Mouse (Mus musculus): ENCODE measurements around the gene Zfp39.

The Zfp39 gene

DNA sequence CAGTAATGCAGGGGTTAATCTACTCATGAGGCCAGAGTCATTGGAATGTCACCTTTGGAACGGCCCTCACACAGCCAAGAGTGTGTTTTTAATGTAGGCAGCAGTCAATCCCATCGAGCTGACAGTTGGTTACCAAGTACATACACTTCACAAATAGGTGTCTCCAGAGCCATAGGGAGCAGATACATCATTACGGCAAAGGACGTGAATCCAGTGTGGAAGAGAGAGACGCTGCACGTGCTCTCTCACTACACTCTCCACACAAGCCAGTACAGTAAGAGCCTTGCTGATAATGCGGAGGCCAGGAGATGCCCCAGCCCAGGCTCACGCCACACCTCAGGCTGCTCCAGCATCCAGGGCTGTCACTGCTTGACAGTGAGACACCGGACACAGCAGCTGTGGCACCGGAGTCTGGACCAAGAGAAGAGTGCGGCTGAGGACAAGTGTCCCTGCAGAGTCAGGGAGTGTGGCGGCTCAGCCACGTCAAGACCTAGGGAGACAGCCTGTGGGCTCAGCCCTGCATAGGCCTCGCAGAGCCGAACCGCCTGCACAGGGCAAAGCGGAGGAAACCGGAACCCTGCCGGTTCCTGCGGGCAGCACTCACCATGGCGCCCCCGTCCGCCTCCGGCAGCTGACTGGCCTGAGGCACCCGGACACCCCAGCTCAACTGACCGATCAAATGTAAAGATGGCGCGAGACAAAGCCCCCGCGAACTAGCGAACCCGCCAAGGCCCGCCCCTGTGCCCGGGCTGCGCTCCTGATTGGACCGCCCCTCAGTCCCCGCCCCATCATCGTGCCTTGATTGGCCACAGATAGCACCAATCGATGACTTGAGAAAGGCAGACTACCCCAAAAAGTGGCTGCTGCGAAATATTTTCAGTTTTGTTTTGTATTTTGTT, at the start of gene Zfp39:
Zfp39 (minus strand) TSS at position 715 of the 899 bp plus-strand sequence.
- peak; percentile 97 to 98 for DNase-seq (ENCODE audit: low spot score in 2 of 2)

DNA sequence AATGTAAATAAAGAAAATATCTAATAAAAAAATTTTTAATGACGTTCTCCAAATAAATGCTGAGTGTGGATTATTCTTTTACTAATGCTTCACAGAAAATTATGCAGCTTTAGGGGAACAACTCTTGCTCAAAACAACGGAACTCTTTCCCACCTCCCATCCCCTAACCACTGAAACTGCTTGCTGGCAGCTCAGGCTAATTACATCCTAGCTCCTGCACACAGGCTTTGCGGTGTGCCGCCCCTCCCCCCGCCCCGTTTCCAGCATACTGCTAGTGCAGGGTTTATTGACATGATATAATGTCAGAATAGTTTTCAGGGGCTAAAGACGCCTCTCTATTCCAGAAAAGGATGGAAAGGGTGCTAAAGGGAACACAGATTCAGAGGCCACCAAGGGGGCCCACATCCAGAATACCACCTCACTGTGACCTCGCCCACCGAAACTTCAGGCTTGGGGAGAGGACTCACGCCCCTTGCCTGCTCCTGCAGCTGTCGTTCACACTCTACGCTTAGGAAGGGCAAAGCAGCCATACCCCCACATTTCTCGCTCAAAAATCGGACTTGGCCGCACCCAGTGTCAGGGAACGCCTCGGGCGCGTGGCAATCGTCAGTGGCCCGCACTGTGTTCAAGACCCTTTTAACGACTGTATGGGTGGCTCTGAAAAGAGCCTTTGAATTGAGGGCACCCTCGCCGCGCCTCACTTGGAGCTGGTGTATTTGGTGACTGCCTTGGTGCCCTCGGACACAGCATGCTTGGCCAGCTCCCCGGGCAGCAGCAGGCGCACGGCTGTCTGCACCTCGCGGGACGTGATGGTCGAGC, 49.5 kb upstream of the Zfp39 start:
- peak; percentile 38 for DNase-seq (ENCODE audit: low spot score in 2 of 2)

DNA sequence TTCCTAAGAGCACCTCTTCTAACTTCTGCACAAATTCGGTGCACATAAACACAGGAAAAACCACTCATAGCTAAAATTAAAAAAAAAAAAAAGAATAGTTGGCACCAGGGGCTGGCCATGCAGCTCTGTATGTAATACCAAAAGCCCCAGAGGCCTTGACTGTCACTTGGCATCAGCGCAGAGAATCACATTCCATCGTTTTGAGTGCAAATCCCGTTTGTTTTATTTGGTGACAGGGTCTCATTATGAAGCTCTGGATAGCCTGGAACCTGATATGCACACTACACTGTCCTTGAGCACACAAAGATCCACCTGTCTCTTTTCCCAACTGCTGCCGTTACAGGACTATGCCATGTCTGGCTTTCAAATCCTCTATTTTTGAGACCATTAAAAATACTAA, 47.2 kb upstream of the Zfp39 start:
- no peak for DNase-seq (ENCODE audit: low spot score in 2 of 2)

DNA sequence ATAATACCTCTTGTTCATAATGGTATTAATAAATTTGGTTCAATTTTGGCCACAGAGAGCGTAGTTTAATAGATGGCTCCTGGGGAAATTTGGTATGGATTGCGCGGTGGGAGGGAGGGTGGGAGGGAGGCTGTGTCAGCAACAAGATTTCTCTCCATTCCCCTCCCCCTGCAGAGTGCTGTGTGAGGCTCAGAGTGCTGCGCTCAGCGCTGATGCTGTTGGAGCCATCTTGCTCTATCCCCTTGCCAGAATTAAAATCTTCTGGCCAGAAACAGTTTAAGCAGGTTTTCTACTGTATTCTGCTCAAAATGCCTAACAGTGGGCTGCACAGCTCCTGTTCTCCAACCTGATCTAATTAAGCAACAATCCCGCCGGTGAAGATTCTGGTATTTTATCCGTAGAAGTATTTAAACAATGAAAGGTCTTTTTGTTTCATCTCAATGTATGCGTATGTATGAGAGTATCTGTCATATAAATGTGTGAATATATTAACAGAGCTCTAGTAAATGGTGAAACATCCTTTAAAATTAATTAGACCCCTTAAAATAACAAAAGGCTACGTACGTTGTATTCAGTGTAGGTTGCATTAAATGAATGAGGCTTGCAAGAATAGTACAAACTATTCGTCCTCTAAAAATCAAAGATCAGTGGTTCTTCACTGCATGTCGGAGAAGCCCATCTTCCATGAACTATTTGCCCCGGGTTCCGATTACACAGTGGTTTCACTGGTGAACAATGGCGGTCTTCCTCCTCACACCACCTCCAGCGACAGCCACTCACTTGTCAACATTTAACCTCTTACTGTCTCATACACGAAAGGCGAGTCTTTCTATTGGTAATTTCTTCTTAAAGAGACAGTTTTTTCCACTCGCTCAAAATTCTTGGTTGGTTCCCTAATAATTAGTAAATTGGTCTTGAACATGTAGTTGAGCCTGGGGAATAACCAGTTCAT, 45.7 kb upstream of the Zfp39 start:
- no peak for DNase-seq (ENCODE audit: low spot score in 2 of 2)

DNA sequence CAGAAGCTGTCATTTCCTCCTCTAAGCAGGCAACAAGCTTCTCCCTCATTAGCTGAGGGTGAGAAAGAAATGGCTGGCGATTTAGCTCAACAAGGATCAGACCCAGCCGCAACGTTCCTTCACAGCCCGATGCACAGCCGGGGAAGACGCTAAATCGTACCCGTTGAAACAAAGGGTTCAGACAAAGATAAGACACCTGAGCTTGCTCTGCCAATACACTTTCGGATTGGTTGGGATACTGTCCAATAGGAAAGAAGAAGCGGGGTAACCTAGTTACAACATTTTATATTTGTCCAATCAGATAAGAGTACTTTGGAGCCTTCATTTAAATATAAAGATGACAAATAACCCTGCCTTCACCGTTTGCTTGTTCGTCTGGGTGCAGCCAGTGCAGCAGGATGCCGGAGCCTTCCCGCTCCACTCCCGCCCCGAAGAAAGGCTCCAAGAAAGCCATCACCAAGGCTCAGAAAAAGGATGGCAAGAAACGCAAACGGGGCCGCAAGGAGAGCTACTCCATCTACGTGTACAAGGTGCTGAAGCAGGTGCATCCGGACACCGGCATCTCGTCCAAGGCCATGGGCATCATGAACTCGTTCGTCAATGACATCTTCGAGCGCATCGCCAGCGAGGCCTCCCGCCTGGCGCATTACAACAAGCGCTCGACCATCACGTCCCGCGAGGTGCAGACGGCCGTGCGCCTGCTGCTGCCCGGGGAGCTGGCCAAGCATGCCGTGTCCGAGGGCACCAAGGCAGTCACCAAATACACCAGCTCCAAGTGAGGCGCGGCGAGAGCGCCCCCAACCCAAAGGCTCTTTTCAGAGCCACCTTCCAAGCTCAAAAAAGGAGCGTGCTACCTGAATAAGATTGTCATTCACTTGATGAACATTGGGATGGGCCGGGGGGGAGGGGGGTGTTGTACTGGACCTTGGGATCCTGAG, 44.8 kb upstream of the Zfp39 start, which contains the start of gene Hist3h2ba:
Hist3h2ba (plus strand) TSS at position 379 of the 938 bp plus-strand sequence.
- peak; percentile 56 to 57 for DNase-seq (ENCODE audit: low spot score in 2 of 2)

DNA sequence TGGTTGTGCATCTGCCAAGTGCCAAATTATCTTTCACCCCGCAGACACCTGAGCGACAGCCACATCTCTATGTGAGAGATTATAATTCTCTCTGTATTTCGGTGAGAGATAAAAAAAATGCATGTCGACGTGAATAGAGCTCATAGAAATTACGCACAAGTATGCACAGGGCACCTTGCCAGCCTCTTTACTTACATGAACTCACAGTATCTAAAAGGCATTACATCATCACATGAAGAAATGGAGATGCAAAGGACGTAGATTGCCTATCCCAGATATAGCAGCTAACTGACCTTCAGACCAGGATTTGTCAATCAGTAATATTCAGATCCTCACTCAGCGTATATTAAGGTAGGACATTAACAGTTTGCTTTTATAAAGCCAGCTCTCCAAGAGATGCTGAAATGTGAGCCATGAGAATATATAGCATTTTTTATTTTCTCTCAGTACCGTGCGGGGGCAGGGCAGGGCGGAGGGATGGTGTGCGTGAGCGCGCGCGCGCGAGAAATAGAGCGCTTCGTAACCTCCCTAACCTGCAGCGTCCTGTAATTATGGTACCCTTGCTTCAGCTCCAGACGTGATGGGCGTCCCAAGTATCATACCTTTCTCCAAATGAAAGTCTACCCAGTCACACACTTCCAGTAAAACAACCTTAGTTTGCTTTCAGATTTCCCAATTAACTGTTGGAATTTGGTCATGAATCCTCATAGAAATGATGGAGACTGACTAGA, 43.9 kb upstream of the Zfp39 start:
- DNase-seq (ENCODE audit: low spot score in 2 of 2), result no peak

DNA sequence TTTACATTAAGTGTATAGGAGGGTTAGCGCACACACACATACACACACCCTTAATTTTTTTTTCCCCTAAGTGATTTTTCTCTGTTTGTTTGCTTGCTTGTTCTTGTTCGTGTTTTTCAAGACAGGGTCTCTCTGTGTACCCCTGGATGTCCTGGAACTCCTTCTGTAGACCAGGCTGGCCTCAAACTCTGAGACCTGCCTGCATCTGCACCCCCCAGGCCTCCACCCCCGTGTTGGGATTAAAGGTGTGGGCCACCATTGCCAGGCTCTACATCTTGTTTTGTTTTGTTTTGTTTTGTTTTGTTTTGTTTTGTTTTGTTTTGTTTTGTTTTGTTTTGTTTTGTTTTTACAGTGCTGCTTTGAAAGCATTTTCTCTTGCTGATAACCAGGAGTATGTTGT, 43.3 kb upstream of the Zfp39 start:
- no peak for DNase-seq (ENCODE audit: low spot score in 2 of 2)

DNA sequence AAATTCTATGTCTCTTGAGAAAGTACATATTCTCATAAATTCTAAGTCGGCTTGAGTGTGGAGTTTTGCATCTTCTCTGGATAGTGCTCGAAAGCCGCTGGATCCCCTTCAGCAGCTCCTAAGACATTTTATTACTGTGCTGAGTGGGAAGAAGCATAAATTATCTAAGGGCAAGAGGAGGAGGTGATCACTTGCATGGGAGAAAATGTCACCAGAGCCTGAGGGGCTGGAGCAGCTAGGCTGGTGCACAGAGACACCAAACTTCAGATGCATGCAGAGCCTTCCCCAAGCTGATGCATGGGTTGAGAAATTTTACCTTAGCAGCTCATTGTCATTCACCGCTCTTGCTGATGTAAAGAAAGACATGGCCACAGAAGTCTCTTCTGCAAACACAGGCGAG, 40.1 kb upstream of the Zfp39 start:
- DNase-seq (ENCODE audit: low spot score in 2 of 2), result no peak

DNA sequence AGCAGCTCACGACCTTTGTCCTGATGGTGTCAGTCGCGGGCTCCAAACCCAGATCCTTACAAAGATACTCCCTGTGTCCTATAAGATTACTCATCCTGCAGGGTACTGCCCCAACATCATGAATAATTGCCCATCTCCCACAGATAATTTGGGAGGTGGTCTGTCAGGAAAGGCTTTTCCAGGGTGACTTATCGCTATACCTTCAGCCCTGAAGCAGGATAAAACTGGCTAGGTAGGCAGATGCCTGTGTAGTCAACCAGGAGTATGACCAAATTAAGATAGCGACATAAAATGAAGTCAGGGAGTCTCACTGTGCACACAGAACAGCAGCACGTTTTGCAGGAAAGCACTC, 35.0 kb upstream of the Zfp39 start:
- DNase-seq (ENCODE audit: low spot score in 2 of 2), result no peak

DNA sequence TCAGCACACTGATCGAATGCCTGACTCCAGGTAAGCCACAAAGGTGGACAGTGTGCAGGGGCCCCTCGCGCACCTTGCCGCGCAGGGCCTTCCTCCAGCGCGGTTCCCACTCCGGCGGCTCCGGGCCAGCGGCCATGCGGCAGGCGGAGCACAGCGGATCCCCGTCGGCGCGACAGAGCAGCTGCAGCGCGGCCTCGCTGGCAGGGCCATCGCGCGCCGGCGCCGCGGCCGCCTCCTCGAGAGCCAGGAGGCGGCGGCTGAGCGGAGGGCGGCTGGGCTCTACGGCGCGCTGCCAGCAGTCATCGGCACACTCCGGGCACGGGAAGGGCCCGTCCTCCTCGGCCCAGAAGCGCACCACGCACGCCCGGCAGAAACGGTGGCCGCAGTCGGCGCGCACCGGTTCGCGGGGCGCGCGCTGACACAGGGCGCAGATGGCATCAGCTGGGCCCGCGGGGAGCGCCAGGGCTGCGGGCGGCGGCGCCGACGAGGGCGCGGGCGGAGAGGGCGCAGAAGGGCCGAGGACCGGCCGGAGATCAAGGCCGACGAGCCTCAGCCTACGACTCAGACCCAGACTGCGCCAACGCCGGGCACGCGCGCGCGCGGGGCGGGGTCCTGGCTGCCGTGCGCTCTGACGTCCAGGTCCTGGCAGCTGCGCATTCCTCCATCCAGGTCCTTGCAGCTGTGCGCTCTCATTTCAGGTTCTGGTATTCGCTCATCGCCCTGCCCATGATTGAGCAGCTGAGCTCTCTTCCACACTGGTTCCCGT, 34.5 kb upstream of the Zfp39 start, which contains the start of gene Rnf187:
Rnf187 (minus strand) TSS at position 595 of the 766 bp plus-strand sequence.
- DNase-seq (ENCODE audit: low spot score in 2 of 2), result peak; percentile 82 to 87

DNA sequence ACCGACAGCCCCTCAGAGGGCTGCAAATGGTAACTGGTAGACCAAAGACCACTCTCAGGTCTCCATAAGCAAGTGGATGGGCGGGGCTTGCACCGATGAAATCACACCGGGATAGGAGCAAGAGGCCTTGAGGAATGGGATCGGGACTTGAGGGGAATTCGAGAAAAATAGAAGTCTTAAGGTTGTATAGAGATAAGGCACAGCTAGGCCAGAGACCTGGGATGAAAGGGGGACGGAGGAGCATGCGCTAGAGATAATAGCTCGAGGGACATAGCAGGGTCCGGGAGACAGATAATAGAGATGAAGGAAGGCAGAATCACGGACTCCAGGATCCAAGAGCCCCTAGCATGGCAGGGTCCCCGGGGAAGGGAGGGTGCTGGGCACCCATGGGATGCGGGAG, 33.9 kb upstream of the Zfp39 start:
- no peak for DNase-seq (ENCODE audit: low spot score in 2 of 2)

DNA sequence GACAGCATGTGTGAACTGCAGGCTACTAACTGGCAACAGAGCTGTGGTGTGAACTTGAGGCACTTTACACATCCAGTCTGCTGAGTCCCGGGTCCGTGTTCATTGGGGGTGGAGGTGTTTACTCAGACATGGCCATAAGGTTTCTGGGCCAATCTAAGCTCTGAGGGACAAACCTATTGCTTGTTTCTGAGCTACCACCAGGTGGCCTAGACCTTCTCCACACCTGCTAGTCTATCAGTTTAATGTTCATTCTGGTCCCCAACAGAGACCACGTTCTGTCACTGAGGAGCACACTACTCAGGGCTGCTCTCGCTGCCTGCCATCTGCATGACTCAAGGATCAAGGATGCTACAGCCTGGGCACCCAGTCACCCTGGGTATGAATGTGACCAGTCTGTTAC, 27.6 kb upstream of the Zfp39 start:
- no peak for DNase-seq (ENCODE audit: low spot score in 2 of 2)

DNA sequence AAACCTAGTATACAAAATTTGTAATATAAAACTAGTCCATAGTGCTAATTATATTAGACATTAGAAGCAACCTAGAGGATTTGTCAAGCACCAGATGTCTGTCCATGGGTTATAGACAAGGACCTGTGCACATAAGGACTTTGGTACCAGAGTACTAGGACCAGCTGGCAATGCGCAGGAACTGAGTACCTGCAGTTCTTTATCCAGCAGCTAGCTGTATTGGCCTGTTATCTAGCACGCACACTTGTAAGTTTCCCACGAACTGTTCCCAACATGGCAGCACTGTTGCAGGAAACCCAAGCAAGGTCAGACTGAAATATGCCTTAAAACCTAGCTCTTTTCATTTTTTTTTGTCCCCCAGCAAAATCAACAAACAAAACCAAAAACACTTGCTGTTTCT, 26.2 kb upstream of the Zfp39 start:
- no peak for DNase-seq (ENCODE audit: low spot score in 2 of 2)

DNA sequence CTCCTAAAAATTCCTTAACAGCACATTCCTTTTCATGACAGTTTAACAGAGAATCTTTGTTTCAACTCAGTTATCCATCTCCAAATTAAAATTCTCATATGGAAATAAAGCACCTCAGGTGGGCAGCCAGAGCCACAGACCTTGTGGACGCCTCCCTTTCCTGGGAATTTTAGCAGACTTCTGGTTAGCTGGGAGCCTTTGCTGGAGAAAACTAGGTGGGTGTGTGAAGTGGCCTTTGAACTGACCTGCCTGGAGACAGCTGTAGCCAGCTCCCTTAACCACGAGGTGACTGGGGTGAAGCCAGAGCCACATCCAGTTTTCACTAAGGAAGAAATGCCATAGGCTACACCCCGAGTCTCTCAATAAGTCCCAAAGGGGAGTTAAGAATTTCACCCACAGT, 25.6 kb upstream of the Zfp39 start:
- no peak for DNase-seq (ENCODE audit: low spot score in 2 of 2)

DNA sequence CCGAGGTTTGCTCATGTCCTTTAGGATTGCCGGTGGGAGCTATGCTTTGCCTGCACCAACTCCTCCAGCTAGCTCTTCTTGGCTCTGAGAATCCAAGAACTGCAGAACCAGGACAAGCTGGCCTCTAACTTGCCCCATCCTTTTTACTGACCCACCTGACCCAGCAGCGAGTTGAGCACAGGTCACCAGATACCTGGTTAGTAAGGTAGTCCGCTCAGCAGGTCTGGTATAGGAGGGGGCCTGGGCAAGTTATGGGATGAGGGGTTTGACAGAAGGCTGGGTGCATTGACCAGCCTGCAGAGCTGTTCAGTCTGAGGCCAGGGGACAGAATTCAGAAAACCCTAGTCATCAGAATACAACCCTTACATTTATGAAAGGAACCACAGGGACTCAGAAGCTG, 25.0 kb upstream of the Zfp39 start:
- no peak for DNase-seq (ENCODE audit: low spot score in 2 of 2)

DNA sequence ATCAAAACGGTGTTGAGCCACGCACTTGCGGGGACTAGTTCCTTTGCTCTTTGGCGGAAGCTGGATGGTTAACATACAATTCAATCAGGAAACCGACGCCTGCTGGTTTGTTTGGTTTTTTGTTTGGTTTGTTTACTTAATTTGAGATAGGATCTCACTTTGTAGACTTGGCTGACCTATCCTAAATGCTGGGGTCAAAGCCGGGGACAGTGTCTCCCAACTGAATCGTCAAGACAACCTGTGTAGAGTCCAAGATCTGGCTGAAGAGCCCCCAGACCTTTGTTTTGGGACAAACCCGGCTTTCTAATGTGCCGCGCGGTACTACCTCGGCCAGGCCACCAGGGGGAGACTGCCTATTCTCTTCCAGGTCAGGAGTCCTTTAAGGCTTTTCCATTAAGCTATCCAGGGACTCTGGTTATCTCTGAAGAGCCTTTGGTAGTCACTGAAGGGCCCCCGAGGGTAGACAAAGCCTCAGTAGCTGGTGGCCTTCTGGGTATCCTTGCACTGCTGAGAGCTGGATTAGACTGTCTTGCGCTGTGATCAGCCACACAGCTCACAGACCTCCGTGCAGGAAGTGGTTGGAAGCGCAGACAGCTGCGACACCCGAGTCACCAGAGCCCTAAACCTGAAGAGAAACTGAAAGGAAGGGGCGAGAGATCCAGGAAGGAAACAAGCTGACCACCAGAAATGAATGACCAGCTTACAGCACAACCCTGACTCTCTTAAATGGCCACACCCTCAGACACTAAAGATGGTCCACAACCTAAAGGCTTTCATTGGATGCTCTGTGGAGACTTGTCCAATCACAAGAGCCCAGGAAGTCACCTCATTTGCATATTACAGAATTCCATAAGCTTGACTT, 24.0 kb upstream of the Zfp39 start:
- peak; percentile 48 to 62 for DNase-seq (ENCODE audit: low spot score in 2 of 2)

DNA sequence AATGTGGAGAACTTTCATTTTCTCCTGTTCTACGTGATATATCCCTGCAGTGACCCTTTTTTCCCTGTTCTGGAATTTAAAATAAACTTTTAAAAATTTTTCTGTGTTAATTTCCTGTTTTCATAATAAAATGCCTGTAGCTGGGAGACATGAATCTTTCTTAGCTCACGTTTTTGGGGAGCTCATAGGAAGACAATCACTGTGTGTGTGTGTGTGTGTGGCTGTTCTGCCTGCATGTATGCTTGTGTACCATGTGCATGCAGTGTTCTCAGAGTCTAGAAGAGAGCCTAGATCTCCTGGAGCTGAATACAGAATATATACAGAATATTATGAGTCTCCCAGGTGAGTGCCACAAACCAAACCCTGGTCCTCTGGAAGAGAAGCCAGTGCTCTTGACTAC, 23.0 kb upstream of the Zfp39 start:
- DNase-seq (ENCODE audit: low spot score in 2 of 2), result no peak

DNA sequence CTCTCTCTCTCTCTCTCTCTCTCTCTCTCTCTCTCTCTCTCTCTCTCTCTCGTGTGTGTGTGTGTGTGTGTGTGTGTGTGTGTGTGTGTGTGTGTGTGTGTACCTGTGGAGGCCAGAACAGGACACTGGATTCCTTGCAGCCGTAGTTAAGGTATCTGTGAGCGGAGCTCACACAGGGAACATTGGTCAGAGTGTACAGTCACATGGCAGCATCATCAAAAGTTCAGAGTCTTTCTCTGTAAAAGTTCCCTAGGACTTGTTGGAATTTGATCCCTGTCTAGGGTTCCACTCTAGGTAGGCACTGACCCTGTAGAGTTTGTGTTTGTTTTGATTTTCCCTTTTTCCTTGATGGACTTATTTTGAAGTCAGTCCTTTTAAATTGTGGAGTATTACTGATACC, 22.6 kb upstream of the Zfp39 start:
- DNase-seq (ENCODE audit: low spot score in 2 of 2), result no peak
